Mouse (Mus musculus): ENCODE results near the gene Ccdc175.
A peak's percentile ranks its signal among the peaks of the same experiment; 100 is the strongest.

The Ccdc175 gene

DNA sequence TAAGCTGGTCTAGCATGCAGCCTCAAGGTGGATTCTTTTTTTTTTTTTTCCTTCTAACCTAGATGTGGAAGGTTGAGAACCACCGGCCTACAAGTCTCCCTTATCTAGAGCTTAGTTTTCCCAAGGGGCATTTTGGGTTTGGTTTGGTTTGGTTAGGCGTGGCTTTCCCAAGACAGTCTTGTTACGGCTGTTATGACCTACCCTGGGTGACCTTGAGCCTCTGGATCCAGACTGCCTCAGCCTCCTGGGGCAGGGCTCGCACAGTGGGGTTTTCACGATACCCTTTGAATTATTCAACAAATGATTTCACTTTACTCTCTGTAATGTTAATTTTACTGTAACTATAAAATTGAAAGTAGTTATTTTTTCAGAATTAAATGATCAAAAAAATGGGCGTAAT is 82.1 kb downstream of the Ccdc175 start:
- no peak for DNase-seq (ENCODE audit: inconsistent ontology term)

DNA sequence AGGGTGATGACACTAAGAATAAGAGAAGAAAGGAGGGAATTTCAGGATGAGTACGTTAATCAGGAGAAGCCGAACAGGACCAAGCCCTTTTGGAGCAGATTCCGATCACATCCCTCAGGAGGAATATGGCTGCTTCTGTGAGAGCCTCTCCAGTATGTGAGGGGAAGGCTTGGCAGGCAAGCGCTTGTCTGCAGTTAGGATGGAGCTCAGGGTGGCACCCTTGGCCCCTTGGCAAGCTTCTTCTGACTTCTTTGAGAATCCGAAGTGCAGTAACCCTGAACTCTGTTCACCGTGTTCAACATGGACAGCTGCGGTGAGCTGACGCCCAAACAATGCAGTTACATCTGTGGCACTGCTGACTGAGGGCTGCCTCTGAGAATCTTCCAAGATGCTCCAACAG is 87.9 kb downstream of the Ccdc175 start:
- no peak for DNase-seq (ENCODE audit: inconsistent ontology term)

DNA sequence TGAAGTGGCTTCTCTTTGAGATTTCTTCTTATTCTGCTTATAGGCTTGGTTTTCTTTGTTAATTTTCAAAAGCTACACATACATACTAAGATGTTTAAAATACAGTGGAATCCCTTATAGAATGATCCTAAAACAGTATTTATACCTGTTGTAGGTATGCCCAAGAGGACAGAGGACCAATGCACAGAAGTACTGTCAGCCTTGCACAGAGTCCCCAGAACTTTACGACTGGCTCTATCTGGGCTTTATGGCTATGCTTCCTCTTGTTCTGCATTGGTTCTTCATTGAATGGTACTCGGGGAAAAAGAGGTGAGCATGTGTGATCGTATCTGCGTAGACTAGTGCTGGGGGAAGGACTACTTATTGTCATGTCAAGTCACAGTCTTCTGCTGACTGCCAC is 95.0 kb downstream of the Ccdc175 start:
- DNase-seq (ENCODE audit: inconsistent ontology term) = no peak

DNA sequence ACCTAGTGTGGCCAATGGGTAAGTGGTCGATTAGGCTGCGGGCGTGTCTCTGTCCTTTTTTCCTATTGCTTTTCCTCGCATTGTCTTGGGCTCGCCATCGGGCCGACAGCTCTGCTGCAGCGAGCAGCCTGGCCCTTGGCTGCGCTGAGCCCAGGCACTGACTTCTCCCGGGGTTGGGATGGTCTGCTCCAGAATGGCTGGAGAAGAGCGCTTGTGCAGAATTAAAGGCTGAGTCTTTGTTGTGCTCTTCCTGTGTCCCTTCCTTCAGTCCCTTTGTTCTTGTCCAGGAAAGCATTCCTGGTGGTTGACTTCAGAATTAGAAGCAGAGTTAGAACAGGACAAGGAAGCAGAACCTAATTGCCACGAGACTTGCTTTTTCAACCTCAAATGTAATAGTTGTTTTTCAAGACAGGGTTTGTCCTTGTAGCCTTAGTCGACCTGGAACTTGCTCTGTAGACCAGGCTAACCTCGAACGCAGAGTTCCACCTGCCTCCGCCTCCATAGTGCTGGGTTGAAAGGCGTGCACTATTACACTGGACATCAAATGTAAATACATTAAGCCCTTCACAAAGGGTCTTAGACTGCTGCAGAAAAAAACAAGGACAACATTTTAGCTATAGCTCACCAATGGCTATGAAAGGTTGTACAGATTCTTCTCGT is 98.5 kb downstream of the Ccdc175 start:
- no peak for DNase-seq (ENCODE audit: inconsistent ontology term)

DNA sequence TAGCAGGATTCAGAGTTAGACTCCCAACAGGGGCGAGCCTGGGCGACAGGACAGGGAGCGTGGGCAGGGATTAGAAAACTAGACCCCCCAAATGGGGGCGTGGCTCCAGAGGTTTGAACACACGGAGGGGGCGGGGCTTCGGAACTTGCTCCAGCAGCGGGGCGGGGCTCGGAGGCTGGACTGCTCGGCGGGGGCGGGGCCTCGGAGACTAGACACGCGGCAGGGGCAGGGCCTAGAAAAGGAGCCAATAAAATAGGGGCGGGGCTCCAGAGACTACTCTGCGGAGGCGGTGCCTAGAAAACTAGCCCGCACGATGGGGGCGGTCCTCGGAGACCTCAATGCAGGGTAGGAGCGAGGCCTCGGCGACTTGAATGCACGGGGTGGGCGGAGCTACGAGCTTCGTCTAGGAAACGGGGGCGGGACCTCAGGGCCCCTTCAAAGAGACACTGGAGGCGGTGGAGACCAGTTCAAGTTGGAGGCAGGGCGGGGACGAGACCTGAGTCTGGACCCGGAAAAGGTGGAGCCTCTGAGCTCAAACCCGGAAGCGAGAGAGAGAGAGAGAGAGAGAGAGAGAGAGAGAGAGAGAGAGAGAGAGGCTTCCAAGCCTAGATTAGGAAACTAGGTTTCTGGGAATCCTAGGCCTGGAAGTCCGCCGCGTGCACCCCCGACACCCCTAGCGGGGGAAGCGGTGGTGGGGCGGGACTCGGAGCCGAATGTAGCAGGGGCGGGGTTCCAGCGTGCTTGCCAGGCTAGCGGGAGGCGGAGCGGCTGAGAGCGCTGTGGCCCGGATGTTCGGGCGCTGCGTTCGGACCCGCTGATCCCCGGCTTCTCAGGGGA is 99.3 kb downstream of the Ccdc175 start, which contains the start of the genes L3hypdh and Jkamp:
L3hypdh (minus strand) TSS at position 111 of the 837 bp plus-strand sequence.
Jkamp (plus strand) TSS at position 261 of the 837 bp plus-strand sequence.
- DNase-seq (ENCODE audit: inconsistent ontology term) = peak; percentile 100

DNA sequence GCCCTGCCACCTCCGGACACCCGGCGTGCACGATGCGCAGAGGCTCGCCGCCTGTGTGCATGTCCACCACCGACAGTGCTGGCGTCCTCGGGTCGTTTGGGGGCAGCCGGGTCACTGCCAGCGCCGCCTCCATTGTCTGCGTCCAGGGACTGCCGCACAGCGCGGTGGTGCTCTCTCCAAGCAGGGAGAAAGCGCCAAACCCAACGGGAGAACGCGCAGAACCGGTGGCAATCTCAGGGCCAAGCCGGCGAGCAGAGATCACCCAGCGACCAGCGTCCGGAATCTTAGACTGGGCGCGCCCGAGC is 99.9 kb downstream of the Ccdc175 start:
- no peak for DNase-seq (ENCODE audit: inconsistent ontology term)

DNA sequence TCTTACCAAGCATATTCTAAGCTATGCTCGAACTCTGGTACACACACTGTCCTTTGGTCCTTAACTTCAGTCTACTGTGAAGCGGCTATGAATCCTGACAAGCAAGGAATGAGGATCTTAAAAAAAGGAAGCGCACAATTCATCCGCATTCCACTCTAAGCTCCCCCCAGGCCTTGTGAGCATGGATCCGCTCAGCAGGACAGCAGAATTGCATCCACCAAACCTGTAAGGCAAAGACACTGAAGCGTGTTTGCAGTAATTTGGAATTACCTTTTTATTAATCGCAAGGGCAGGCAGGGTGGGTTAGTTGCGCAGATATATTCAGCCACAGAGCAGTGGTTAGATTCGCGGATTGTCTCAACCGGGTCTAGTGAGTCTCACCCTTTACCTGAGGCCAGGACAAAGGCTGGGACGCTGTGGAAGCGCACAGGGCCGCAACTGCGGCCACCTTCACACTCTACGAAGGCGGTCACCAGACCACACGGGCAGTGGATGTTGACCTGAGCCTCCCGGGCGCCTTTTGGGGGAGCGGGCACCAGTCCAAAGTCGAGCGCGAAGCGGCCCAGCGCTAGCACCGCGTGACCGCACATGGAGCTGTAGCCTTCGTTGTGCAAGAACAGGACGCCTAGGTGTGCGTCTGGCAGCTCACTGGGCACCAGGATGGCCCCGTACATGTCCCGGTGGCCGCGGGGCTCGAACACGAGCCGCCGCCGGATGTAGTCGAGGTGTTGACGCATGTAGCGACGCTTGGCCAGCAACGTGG is 100.4 kb downstream of the Ccdc175 start:
- peak; percentile 36 for DNase-seq (ENCODE audit: inconsistent ontology term)

DNA sequence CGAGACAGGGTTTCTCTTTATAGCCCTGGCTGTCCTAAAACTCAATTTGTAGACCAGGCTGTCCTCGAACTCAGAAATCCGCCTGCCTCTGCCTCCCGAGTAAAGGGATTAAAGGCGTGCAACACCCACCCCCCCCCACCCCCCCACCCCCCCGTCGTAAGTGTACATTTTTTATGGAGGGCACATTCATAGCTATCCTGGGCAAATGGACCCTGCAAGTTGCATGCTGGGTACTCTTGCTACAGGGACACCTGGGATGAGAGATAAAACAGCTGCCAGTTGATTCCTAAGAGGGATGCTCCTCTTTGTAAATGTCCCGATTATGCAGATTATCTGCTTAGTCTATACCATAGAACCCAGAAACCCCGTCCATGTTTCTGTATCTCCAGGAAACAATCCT is 101.6 kb downstream of the Ccdc175 start:
- no peak for DNase-seq (ENCODE audit: inconsistent ontology term)

DNA sequence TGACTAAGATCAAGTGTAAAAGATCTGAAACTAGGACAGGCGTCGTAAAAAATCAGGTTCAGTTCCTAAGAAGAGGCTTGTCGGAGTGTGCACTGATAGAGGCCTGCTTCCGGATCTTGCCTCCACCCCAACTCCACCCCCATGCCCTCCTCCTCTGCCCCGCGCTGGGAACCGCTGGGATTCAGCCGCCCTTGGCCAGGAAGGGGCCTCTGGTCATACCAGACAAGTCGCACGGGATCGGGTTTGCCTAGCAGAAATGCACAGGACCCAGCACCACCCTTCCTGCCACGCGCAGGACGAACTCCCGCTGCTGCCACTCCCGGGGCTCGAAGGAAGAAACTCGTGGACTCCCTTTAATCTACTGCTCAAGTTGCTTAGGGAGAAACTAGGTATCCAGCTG is 102.5 kb downstream of the Ccdc175 start:
- DNase-seq (ENCODE audit: inconsistent ontology term) = peak; percentile 3

DNA sequence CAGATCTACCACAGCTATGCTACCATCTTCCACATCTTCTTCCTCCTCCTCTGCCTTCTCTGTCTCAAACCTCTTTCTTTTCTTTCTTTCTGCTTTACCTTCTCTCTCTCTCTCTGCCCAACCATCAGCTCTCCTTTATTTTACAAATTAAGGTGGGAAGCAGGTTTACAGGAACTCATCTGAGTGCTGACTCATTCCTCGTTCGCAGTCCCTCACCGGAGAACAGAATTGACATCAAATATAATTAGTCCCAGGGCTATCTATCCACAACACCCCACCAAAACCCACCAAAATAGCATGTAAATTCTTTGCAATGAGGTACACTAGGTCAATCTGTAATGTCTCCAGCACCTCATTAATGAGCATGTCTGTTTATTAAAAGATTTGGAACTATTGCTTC is 102.9 kb downstream of the Ccdc175 start:
- DNase-seq (ENCODE audit: inconsistent ontology term) = no peak

DNA sequence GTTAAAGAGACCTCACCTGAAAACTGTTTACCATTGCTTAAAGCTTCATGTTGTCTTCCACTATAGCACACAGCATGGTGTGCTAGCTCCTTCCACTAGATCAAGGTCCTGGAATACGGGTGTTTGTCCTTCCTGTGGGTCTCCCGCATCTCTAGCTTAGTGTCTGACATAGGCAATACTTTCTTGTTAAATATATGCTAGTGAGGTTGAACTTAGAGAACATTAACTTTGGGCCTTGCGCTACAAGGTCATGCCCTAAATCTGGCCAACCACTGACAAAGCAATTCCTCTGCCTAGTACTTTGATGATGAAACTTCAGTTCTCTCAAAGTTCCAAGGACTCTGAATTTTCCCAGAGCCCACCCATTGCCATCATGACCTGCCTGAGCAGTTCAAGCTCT is 106.6 kb downstream of the Ccdc175 start:
- DNase-seq (ENCODE audit: inconsistent ontology term) = no peak

DNA sequence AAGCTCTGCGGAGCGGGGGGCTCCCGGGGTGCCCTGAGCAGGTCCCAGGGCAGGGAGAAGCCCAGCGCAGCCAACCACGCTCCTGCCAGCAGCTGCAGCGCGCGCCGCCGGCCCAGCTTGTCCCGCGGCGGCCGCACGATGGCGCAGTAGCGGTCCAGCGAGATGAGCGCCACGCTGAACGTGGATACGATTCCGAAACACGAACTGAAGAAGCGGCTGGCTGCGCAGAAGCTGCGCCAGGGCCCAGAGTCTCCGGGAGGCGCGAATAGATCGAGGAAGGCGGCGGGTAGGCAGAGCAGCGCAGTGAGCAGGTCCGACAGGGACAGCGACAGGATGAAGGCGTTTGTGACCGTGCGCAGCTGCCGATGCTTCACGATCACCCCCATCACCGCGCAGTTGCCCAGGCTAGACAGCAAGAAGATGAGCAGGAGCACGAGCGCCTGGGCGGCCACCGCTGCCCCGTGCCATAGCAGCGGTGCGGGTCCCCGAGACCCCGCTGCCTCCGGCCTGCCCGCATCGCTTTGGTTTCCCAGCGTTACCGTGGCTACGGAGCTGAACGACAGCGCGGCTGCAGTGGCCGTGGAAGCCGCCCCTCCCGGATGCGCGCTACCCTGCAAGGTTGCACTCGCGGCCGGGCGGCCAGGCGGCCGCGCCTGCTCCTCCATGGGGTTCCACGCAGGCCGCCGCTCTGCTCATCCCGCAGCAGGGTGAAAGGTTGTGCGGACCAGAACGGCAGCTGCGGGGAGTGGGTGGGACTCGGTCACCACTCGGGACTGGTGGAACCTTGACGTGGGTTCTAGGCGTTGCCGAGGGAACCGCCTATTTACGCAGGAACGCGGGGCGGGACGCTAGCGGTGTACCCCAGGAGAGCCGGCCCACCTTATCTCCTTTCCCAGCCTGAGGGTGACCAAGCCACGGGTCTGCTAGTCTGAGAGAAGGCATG is 114.2 kb downstream of the Ccdc175 start, which contains the start of gene Gpr135:
Gpr135 (minus strand) TSS at position 799 of the 943 bp plus-strand sequence.
- DNase-seq (ENCODE audit: inconsistent ontology term) = peak; percentile 89

DNA sequence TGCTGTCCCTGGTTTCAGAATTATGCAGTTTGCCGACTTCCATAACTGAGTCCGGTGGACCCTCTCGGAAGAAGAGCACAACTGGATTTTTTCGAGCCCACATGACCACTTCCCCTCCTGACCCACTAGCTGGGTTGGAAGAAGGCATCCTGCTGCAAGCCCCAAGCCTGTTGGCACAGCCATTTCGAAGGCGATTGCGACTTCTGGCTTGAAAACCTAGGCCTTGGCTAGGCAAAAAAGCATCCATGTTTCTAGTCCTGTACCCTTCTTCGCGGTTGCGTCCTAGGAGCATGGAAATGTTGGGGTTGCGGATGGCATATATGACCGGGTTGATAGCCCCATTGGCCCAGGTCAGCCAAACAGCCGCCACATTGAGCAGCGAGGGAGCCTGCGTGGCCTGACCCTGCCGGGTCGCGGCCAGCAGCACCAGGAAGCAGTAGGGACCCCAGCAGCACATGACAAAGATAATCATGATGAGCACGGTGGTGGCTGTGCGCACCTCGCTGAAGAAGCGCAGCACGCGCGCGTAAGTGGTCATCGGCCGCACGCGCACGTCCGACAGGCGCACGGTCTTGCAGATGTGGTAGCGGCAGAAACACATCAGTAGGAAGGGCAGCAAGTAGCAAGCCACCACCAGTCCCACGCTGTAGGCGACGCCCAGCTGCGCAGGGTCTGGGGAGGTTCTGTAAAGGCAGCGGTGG is 115.1 kb downstream of the Ccdc175 start:
- DNase-seq (ENCODE audit: inconsistent ontology term) = no peak

DNA sequence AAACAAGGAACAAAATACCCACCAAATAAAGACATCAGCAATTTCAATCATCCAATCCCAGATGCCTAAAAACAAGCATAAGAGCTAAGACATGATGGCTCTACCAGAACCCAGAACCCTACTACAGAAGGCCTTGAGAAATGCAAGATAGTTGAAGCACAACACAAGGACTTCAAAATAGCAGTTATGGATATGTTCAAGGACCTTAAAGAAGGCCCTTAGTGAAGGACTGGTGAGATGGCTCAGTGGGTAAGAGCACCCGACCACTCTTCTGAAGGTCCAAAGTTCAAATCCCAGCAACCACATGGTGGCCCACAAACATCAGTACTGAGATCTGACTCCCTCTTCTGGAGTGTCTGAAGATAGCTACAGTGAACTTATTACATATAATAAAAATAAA is 127.0 kb downstream of the Ccdc175 start:
- no peak for DNase-seq (ENCODE audit: inconsistent ontology term)

DNA sequence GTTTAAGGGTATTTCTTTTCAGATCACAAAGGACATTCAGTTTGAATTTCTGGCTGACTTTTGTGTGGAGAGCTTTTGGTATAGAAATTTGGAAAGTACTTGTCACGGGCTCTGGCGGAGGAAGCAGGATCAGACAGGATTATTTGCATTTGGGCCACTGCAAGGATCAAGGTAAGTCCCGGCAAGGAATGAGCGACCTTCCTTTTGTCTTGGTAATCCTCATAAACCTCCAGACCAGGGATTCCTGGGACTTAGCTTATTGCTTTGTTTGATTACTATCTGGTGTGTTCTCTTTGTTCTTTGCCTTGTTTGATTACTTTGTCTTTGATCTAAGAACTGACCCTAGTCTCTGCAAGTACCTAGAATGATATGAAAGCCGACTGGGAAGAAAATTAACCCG is 131.0 kb downstream of the Ccdc175 start:
- no peak for DNase-seq (ENCODE audit: inconsistent ontology term)

DNA sequence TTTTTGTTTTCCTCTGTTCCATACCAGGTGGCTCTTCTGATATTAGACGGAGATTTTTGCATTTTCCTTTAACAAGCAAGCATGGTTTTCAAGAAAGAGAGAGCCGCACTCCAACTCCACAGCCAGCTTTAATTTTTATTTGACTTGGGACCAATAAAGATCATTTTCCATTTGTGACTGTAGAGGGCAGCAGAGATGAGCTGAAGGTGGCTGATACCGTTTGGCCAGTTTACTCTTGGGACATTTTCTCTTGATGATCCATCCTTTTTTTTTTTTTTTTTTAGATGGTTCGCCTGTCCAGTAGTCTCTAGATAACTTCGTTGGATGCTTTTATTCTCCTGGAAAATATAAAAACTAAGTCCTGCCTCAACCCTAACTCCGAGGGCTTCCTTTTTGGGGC is 131.5 kb downstream of the Ccdc175 start:
- no peak for DNase-seq (ENCODE audit: inconsistent ontology term)

DNA sequence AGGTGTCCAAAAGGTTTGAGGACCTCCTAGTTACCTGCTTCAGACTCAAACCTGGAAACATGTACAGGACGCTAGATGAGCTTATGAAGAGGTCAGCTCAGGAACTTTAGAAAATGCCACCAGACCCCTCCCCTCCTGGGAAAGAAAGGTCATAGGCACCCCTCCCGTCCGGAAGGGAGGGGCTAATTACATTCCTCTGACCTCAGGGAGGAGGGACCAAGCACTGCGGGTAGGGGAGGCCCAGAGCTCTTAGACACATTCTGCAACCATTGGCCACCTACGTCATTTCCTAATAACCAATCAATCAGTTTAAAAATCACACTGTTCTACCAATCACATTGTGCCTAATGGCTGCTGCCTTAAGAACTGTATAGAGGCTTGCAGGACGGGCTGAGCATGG is 132.3 kb downstream of the Ccdc175 start:
- no peak for DNase-seq (ENCODE audit: inconsistent ontology term)

Measured in Muller cell, postnatal 12 days (primary cell).